Mouse (Mus musculus): ENCODE data around the gene Slc26a10.
A peak's percentile ranks its signal among the peaks of the same experiment; 100 is the strongest.
"Not testable (repeated sequence)": the region's sequence is repeated elsewhere in the genome, so short reads cannot be mapped to it uniquely, and the experiment has no call there.

Gene Slc26a10

GRCm38 (mm10) chr10:127180695-127181047 lies 226 bp upstream of the Slc26a10 start:
- no peak for DNase-seq

DNA sequence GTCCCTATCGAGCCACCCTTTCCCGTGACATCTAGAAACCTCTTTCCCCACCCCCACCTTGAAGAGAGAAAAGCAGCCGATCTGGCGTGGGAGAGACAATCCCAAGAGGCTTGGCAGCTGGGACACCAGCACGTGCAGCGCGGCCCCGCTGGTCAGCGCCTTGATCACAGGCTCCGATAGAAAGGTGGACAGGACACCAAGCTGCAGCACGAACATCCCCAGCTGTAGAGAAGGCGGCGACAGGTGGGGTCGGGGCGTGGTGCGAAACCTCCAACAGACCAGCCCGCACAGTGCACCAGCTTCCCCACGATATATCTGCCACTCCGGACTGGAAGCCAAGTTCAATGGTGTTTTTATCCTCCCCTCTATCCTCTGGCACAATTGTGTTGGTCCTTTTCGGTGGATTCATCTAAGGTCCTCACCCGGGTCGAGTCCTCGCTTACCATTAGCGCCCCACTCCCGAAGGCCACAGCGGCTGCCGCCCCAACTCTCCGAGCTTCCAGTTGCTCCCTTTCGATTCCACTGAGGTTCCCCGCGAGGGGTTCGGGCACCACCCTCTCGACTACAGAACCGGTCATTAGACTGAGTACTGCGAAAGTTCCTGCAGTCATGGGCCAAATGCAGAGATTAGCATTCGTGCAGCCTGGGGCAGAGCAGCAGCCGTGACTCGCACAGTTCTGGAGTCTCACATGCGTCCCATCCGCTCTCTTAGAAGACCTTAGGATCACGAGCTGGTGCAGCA lies 2.0 kb downstream of the Slc26a10 start:
- DNase-seq: peak in 1 of 2 experiments; percentile 42

GRCm38 (mm10) chr10:127177719-127178118 lies 2.7 kb downstream of the Slc26a10 start:
- peak; percentile 86 to 88 for DNase-seq

DNA sequence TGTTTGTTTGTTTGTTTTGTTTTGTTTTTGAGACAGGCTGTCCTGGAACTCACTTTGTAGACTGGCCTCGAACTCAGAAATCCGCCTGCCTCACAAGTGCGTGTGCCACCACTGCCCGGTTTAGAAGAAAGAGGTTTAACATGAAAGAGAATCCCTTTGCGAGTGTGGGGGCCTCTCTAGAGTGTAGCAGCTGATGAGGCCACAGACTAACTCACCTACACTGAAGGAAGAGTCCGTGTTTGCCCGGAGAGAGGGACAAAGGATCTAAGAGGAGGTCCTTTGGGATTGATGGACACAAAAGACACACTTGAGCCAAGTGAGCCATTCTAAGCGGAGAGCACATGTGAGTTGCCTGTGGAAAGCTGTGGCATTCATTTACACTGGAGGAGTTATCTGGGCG lies 3.2 kb downstream of the Slc26a10 start:
- DNase-seq: no peak

DNA sequence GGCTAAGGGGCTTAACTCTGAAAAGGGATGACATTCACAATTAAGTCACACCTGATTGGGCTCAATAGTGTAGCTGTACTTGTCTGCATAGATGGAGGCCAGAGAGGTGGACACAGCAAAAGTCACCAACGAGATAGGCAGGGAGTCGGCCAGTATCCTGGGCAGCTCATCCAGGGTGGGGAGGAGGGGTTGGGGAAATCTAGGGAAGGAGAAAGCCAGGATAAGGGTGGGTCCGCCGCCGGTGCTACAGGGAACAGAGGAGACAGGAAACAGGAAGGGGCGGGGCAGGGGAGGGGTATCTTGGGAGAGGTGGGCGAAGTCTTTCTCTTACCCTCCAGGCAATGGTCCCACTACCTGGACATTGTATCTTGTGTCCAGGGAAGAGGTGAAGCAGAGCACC lies 3.7 kb downstream of the Slc26a10 start:
- DNase-seq: no peak

DNA sequence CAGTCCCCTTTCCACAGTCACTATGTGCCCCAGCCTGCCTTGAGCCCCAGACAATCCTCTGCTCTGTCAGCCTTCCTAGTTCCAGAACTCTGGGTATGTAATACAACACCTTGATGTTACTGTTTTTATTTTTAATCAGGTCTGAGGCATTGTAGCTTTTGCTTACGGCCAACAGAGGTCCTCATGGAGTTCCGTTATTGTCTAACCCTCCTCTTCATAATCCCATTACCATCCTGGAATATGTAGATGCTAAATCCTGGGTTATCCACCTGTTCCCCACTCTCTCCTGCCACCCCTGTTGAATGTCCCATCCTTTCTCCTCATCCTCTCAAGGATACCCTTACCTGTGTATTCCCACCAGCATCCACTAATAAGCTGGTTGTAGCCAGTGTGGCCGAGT lies 4.2 kb downstream of the Slc26a10 start:
- no peak for DNase-seq

DNA sequence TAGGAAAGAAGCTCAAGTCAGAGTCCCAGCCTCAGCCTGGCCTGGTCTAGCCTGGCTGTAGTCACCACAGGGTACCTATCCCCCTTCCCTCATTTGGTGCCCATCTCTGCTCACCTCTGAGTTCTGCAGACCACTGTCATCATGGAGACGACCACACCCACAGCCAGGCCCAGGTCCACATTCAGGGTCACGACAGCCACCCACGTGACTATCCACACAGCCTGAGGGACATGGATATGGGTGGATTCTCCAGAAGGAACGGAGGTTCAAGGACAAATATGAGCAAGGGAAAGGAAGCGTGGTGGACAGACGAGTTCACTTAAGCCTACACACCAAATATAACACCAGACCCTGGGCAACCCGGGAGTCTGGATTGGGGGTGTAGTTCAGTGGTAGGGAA lies 6.3 kb downstream of the Slc26a10 start:
- no peak for DNase-seq

GRCm38 (mm10) chr10:127173148-127174065 lies 7.0 kb downstream of the Slc26a10 start:
- DNase-seq: no peak

DNA sequence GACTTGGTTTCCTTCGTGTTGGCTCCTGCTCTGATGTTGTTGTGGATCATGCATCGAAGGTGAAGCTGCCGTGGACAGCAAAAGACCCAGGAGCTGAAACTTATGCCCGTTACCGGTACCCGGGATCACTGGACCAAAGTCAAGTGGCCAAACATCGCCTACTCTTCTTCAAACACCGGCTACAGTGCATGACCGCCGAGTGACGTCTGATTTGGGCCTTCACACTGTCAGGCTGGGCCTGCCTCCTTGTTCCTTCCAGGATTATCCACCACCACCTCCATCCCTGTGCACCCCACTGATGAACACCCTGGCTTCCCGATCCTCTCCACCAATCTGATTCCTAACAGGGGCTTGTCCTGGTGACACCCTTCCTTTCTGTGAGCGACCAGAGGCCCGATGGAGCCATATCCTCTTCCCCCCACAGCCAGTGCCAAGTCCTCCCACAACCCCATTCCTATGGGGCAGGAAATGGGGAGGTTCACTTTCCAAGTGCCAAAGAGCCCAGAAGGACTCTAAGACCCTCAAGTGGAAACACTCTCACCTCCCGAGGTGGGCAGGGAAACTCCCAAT lies 8.7 kb downstream of the Slc26a10 start:
- DNase-seq: no peak

DNA sequence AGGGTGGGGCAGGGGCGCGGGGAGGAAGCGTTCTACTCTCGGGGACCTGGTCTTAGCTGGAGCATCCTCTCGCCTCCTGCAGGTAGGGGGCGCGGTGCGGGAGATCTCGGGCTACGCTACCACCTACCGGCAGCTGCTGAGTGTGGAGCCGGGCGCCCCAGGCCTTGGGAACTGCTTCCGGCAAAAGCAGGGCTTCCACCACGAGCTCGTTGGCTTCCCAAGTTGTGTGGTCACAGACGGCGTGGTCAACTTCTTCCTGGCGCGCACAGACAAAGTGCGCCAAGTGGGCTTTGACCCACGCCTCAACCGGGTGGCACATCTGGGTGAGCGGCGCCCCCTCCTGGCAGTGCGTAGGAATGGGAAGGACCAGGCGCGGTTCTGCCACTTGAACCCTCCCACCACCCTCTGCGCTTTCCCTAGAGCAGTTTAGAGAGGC lies 9.6 kb downstream of the Slc26a10 start:
- DNase-seq: peak; percentile 87 to 90

- DNase-seq: peak; percentile 56 to 65
Measured at GRCm38 (mm10) chr10:127170002-127170401, 10.4 kb downstream of the Slc26a10 start.

DNA sequence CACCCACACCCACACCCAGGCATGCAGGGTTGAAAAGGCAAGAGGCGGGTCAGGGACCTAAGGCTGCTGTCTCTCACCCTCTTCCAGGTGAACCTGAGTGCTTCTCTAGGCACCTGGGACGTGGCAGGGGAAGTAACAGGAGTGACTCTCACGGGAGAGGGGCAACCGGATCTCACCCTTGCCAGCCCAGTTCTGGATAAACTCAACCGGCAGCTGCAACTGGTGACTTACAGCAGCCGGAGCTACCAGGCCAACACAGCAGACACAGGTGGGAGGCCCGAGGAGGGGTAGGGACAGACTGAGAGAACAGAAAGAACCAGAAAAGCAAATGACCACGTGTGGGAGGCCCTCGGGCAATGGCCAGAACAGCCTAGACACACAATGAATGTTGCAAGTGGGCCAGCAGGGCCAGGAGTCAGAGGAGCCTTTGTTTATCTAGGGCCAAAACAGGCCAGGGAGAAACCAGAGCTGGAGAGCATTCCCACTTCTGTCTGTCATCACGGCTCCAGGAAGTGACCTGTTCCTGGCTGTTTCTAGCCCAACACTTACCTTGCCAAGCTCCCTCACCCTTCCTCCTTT lies 12.7 kb downstream of the Slc26a10 start:
- DNase-seq: peak in 1 of 2 experiments; percentile 9

DNA sequence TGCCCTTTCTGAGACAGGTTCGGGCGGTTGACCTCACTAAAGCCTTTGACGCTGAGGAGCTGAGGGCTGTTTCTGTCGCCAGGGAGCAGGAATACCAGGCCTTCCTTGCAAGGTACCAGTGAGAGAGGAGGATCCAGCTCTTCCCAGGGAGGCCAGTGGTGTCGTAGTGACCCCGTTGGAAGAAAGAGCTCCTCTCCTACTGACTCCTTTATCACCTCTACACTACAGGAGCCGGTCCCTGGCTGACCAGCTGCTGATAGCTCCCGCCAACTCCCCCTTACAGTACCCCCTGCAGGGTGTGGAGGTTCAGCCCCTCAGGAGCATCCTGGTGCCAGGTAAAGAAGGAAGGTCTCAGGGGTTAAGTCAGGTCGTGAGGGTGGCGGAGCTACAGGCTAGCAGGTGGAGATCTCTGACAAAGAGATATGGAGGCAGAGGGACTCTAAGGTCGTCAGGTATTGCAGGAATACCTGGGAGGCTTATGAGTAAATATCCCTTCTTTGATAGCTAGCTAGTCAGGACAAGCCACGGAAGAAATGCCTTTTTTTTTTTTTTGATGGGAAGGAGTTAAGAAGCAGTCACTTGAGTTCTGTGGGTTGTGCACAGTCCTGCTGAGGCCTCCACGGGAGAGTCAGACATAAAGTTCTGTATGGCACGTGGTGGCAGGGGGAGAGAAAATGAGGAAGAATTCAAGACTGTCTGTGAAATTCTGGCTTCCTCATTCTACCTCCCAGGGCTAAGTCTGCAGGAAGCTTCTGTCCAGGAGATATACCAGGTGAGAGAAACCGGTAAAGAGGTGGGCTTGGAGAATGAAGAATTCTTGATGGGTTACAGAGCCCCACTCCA lies 13.5 kb downstream of the Slc26a10 start:
- no peak for DNase-seq

DNA sequence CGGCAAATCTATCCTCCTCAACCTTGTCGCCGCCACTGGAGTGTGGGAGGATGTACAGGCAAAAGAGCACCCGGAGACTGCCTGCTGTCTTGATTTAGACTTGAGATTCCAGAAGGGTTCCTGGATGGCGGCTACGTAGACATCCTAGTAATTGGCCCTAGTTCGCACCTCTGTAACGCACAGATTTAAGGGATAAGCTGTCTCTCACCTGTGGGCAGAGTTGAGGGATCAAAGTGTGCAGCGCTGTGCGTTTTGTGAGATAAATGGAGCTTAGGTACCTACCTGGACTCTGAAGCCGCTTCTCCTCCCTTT lies 14.1 kb downstream of the Slc26a10 start:
- DNase-seq: no peak

GRCm38 (mm10) chr10:127165654-127166403 lies 14.6 kb downstream of the Slc26a10 start:
- peak; percentile 56 to 70 for DNase-seq

- DNase-seq: no peak
Measured at GRCm38 (mm10) chr10:127165354-127165653, 15.1 kb downstream of the Slc26a10 start.

GRCm38 (mm10) chr10:127164631-127165353 lies 15.7 kb downstream of the Slc26a10 start, which contains the start of gene B4galnt1:
Gene B4galnt1 (plus strand): TSS chr10:127165225.
- peak; percentile 80 to 86 for DNase-seq

DNA sequence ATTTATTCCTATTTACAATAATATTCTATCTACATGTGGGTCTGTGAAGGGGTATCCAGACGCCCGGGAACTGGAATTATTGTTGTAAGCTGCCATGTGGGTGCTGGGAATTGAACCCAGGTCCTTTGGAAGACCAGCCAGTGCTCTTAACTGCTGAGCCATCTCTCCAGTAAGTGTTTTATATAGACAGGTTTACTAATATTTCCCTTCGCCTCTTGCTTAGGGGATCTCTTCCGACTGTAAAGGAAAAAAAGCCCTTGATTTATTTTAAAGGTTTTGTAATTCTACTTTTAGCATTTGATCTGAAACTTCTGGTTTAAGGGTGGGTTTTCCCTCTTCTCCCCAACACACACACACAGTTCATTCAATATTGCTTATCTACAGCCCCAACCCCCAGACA lies 16.3 kb downstream of the Slc26a10 start:
- no peak for DNase-seq

GRCm38 (mm10) chr10:127162771-127163261 lies 17.6 kb downstream of the Slc26a10 start:
- DNase-seq: not testable (repeated sequence)

DNA sequence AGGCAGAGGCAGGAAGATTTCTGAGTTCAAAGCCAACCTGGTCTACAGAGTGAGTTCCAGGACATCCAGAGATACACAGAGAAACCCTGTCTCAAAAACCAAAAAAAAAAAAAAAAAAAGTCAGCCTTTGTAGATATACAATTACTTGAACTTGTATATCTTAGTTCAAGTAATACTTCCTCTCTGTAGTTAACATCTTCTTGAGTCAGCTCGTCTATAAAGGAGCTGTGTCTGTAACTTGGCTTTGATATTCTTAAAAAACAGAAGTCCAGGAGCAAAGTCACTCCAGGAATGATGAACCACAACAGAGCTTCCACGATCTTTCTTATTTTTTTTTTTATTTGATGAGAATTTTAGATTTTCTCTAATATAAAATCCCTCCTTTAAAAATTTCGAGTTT lies 19.7 kb downstream of the Slc26a10 start:
- no peak for DNase-seq

- DNase-seq: no peak
Measured at GRCm38 (mm10) chr10:127160081-127160480, 20.4 kb downstream of the Slc26a10 start.
